Mouse (Mus musculus): ENCODE measurements around the gene Gm20517. TPM values are rescaled to one million over a fixed set of nuclear protein-coding genes. Genes with fewer than 3 reads are reported as not detected.
A peak's percentile ranks its signal among the peaks of the same experiment; 100 is the strongest.

The Gm20517 gene
- polyA plus RNA-seq, 1 experiment from 2014 or later: 0.73 TPM

GRCm38 (mm10) chr17:47693671-47694441, 82.5 kb downstream of the Gm20517 start:
- H3K9me3 ChIP-seq (ENCODE audit: control insufficient read depth, low read length): no peaks in the 10 kb centered on the region
- no peaks in the 10 kb centered on the region for H3K36me3 ChIP-seq (ENCODE audit: control insufficient read depth, insufficient read depth, low read length)
- H3K4me3 ChIP-seq (ENCODE audit: low read length): peak overlapping the region; percentile 75
- no peak overlapping the region for H3K27ac ChIP-seq (ENCODE audit: low read length)
- no peaks in the 10 kb centered on the region for H3K27me3 ChIP-seq (replicated peaks; ENCODE audit: control insufficient read depth, insufficient read depth, low read length)
- no peak for ATAC-seq
- H3K4me1 ChIP-seq (ENCODE audit: control insufficient read depth, insufficient read depth, low read length): peaks cover 6% of the 10 kb centered on the region; the same call in 1 of the 2 replicates
- peak overlapping the region; percentile 84 for H3K9ac ChIP-seq (ENCODE audit: low read depth, low read length)
- peak overlapping the region; percentile 81 for H3K4me2 ChIP-seq (ENCODE audit: low read depth, low read length)
- WGBS: 38% methylated on average over 13 of the region's 13 CpGs

GRCm38 (mm10) chr17:47694442-47694502, 82.9 kb downstream of the Gm20517 start, which contains the start of gene Gm21981:
Gene Gm21981 (minus strand): TSS chr17:47694455.
- no peaks in the 10 kb centered on the region for H3K36me3 ChIP-seq (ENCODE audit: control insufficient read depth, insufficient read depth, low read length)
- peak within 1 kb of the TSS; percentile 75 for H3K4me3 ChIP-seq (ENCODE audit: low read length)
- 2% methylated on average over 3 of the region's 3 CpGs for WGBS
- H3K9me3 ChIP-seq (ENCODE audit: control insufficient read depth, low read length): no peaks in the 10 kb centered on the region
- ATAC-seq: no peak
- H3K4me1 ChIP-seq (ENCODE audit: control insufficient read depth, insufficient read depth, low read length): peaks cover 5% of the 10 kb centered on the region; the same call in 1 of the 2 replicates
- peak within 1 kb of the TSS; percentile 81 for H3K4me2 ChIP-seq (ENCODE audit: low read depth, low read length)
- H3K27ac ChIP-seq (ENCODE audit: low read length): peak within 1 kb of the TSS; percentile 45; the same call in 1 of the 2 replicates
- H3K27me3 ChIP-seq (replicated peaks; ENCODE audit: control insufficient read depth, insufficient read depth, low read length): no peaks in the 10 kb centered on the region
- peak within 1 kb of the TSS; percentile 84 for H3K9ac ChIP-seq (ENCODE audit: low read depth, low read length)

GRCm38 (mm10) chr17:47694503-47695336, 83.3 kb downstream of the Gm20517 start, which contains the start of gene Prickle4:
Gene Prickle4 (minus strand): TSS chr17:47694736.
- no peaks in the 10 kb centered on the region for H3K27me3 ChIP-seq (replicated peaks; ENCODE audit: control insufficient read depth, insufficient read depth, low read length)
- ATAC-seq: peak; percentile 93
- peak within 1 kb of the TSS; percentile 45; the same call in 1 of the 2 replicates for H3K27ac ChIP-seq (ENCODE audit: low read length)
- H3K9me3 ChIP-seq (ENCODE audit: control insufficient read depth, low read length): no peaks in the 10 kb centered on the region
- peak within 1 kb of the TSS; percentile 81 for H3K4me2 ChIP-seq (ENCODE audit: low read depth, low read length)
- H3K4me1 ChIP-seq (ENCODE audit: control insufficient read depth, insufficient read depth, low read length): peaks cover 8% of the 10 kb centered on the region; the same call in 1 of the 2 replicates
- WGBS: under 1% methylated on average over 80 of the region's 82 CpGs
- H3K4me3 ChIP-seq (ENCODE audit: low read length): peak within 1 kb of the TSS; percentile 75
- no peaks in the 10 kb centered on the region for H3K36me3 ChIP-seq (ENCODE audit: control insufficient read depth, insufficient read depth, low read length)
- H3K9ac ChIP-seq (ENCODE audit: low read depth, low read length): peak within 1 kb of the TSS; percentile 84

- Histone ChIP-seq H3K4me2 (ENCODE audit: low read depth, low read length) (peak overlapping the region; percentile 81), H3K36me3 (ENCODE audit: control insufficient read depth, insufficient read depth, low read length) (no peaks in the 10 kb centered on the region), H3K4me1 (ENCODE audit: control insufficient read depth, insufficient read depth, low read length) (peaks cover 14% of the 10 kb centered on the region; the same call in 1 of the 2 replicates), H3K9me3 (ENCODE audit: control insufficient read depth, low read length) (no peaks in the 10 kb centered on the region), H3K9ac (ENCODE audit: low read depth, low read length) (peak overlapping the region; percentile 84), H3K27ac (ENCODE audit: low read length) (peak overlapping the region; percentile 14; the same call in 1 of the 2 replicates), H3K4me3 (ENCODE audit: low read length) (peak overlapping the region; percentile 75), H3K27me3 (replicated peaks; ENCODE audit: control insufficient read depth, insufficient read depth, low read length) (no peaks in the 10 kb centered on the region)
- WGBS: under 1% methylated on average over 15 of the region's 23 CpGs
- ATAC-seq: no peak; the same call in 1 of the 2 replicates
These were observed 83.9 kb downstream of the Gm20517 start for GRCm38 (mm10) chr17:47695337-47695710.

GRCm38 (mm10) chr17:47698156-47698555, 86.8 kb downstream of the Gm20517 start:
- Histone ChIP-seq H3K4me1 (ENCODE audit: control insufficient read depth, insufficient read depth, low read length) (peaks cover 14% of the 10 kb centered on the region; the same call in 1 of the 2 replicates), H3K27ac (ENCODE audit: low read length) (no peak overlapping the region), H3K4me2 (ENCODE audit: low read depth, low read length) (no peak overlapping the region), H3K9me3 (ENCODE audit: control insufficient read depth, low read length) (no peaks in the 10 kb centered on the region), H3K36me3 (ENCODE audit: control insufficient read depth, insufficient read depth, low read length) (0 out of 2 replicates have a peak, but pooled peaks cover 5% of the 10 kb centered on the region), H3K4me3 (ENCODE audit: low read length) (no peak overlapping the region), H3K27me3 (replicated peaks; ENCODE audit: control insufficient read depth, insufficient read depth, low read length) (no peaks in the 10 kb centered on the region), H3K9ac (ENCODE audit: low read depth, low read length) (no peak overlapping the region)
- WGBS: 88% methylated on average over 10 of the region's 10 CpGs
- ATAC-seq: no peak

GRCm38 (mm10) chr17:47699055-47699454, 87.7 kb downstream of the Gm20517 start:
- Histone ChIP-seq H3K27me3 (replicated peaks; ENCODE audit: control insufficient read depth, insufficient read depth, low read length) (no peaks in the 10 kb centered on the region), H3K4me1 (ENCODE audit: control insufficient read depth, insufficient read depth, low read length) (peaks cover 14% of the 10 kb centered on the region; the same call in 1 of the 2 replicates), H3K4me3 (ENCODE audit: low read length) (no peak overlapping the region), H3K9me3 (ENCODE audit: control insufficient read depth, low read length) (no peaks in the 10 kb centered on the region), H3K27ac (ENCODE audit: low read length) (no peak overlapping the region), H3K36me3 (ENCODE audit: control insufficient read depth, insufficient read depth, low read length) (0 out of 2 replicates have a peak, but pooled peaks cover 6% of the 10 kb centered on the region), H3K4me2 (ENCODE audit: low read depth, low read length) (0 out of 2 replicates have a peak overlapping the region, but pooled peaks have one; percentile 3), H3K9ac (ENCODE audit: low read depth, low read length) (no peak overlapping the region)
- no peak for ATAC-seq
- 65% methylated on average over 2 of the region's 2 CpGs for WGBS

- Histone ChIP-seq H3K27ac (ENCODE audit: low read length) (no peak overlapping the region), H3K9ac (ENCODE audit: low read depth, low read length) (no peak overlapping the region), H3K4me3 (ENCODE audit: low read length) (no peak overlapping the region), H3K4me2 (ENCODE audit: low read depth, low read length) (no peak overlapping the region), H3K36me3 (ENCODE audit: control insufficient read depth, insufficient read depth, low read length) (0 out of 2 replicates have a peak, but pooled peaks cover 6% of the 10 kb centered on the region), H3K4me1 (ENCODE audit: control insufficient read depth, insufficient read depth, low read length) (peaks cover 17% of the 10 kb centered on the region), H3K27me3 (replicated peaks; ENCODE audit: control insufficient read depth, insufficient read depth, low read length) (no peaks in the 10 kb centered on the region), H3K9me3 (ENCODE audit: control insufficient read depth, low read length) (no peaks in the 10 kb centered on the region)
- WGBS: 72% methylated on average over 9 of the region's 9 CpGs
- ATAC-seq: no peak
These were observed 90.4 kb downstream of the Gm20517 start for GRCm38 (mm10) chr17:47701793-47702192.

GRCm38 (mm10) chr17:47702548-47703345, 91.4 kb downstream of the Gm20517 start:
- 47% methylated on average over 28 of the region's 28 CpGs for WGBS
- Histone ChIP-seq H3K36me3 (ENCODE audit: control insufficient read depth, insufficient read depth, low read length) (0 out of 2 replicates have a peak, but pooled peaks cover 6% of the 10 kb centered on the region), H3K9me3 (ENCODE audit: control insufficient read depth, low read length) (no peaks in the 10 kb centered on the region), H3K9ac (ENCODE audit: low read depth, low read length) (no peak overlapping the region), H3K4me3 (ENCODE audit: low read length) (no peak overlapping the region), H3K4me2 (ENCODE audit: low read depth, low read length) (no peak overlapping the region), H3K27me3 (replicated peaks; ENCODE audit: control insufficient read depth, insufficient read depth, low read length) (no peaks in the 10 kb centered on the region), H3K27ac (ENCODE audit: low read length) (no peak overlapping the region), H3K4me1 (ENCODE audit: control insufficient read depth, insufficient read depth, low read length) (peaks cover 17% of the 10 kb centered on the region)
- ATAC-seq: no peak

- no peak overlapping the region for H3K4me3 ChIP-seq (ENCODE audit: low read length)
- WGBS: 52% methylated on average over 20 of the region's 20 CpGs
- no peaks in the 10 kb centered on the region for H3K27me3 ChIP-seq (replicated peaks; ENCODE audit: control insufficient read depth, insufficient read depth, low read length)
- 0 out of 2 replicates have a peak, but pooled peaks cover 6% of the 10 kb centered on the region for H3K36me3 ChIP-seq (ENCODE audit: control insufficient read depth, insufficient read depth, low read length)
- H3K9ac ChIP-seq (ENCODE audit: low read depth, low read length): no peak overlapping the region
- H3K4me1 ChIP-seq (ENCODE audit: control insufficient read depth, insufficient read depth, low read length): peaks cover 19% of the 10 kb centered on the region
- H3K27ac ChIP-seq (ENCODE audit: low read length): no peak overlapping the region
- no peak overlapping the region for H3K4me2 ChIP-seq (ENCODE audit: low read depth, low read length)
- no peak for ATAC-seq
- H3K9me3 ChIP-seq (ENCODE audit: control insufficient read depth, low read length): no peaks in the 10 kb centered on the region
These were observed 92.2 kb downstream of the Gm20517 start for GRCm38 (mm10) chr17:47703556-47703955.
